Mouse (Mus musculus): ENCODE measurements around the gene Tgfbr3l. TPM values are rescaled to one million over a fixed set of nuclear protein-coding genes. Genes with fewer than 3 reads are reported as not detected.
A peak's percentile ranks its signal among the peaks of the same experiment; 100 is the strongest.

Tgfbr3l gene
- polyA plus RNA-seq, 1 experiment from 2014 or later = 2.3 TPM

DNA sequence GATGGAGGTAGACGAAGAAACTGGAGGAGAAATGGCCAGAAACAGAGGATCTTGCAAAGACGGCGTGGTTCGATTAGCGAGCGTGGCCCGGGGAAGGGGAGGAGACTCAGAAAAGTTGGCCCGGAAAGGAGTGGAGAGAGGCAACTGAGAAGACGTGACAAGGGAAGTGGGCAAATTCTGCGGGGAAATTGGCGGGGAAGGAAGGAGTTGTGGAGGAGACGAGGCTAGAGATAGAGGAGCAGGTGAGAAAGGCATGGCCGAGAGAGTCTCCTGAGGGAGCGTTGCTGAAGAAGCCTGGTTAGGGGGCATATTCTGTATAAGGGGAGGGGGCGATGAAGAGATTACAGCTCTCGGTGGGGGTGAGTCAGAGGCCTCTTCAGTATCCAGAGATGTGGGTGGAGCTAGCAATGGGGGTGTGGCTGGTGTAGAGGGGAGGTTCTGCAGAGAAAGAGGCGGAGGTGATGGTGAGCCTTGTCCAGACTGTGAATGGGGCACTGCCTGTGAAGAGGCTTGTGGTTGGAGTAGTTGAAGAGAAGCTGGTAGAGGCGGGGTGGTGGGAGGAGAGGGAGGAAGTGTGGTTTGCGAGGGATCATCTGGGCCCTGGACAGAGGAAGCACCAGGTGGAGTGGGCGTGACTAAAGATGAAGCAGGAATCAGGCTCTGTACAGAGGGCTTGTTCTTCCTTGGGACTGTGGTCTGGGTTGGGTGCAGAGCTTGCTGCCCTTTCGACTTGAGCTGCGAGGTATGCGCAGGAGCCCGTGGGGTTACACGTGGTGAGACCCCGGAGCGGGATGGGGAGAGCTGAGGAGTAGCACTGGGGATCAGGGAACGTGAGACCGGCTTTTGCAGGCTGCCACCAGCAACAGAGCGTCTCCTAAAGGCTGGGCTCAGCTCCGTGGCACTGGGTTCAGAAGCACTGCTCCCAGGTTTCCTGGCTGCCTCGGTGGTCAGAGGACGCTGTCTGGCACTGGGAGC is 33.7 kb upstream of the Tgfbr3l start:
- peak overlapping the region; percentile 69 for H3K4me2 ChIP-seq (ENCODE audit: low read depth)
- no peak overlapping the region; the same call in 1 of the 2 replicates for H3K9ac ChIP-seq (ENCODE audit: low read length)
- H3K4me1 ChIP-seq (ENCODE audit: control insufficient read depth, insufficient read depth, low read length) = peaks cover 21% of the 10 kb centered on the region
- H3K27ac ChIP-seq (ENCODE audit: low read depth, low read length) = no peak overlapping the region
- peaks cover 15% of the 10 kb centered on the region for H3K27me3 ChIP-seq (ENCODE audit: control insufficient read depth, insufficient read depth, low read length)
- 12% methylated on average over 33 of the region's 33 CpGs for WGBS
- H3K9me3 ChIP-seq (ENCODE audit: control insufficient read depth, low read length) = no peaks in the 10 kb centered on the region
- H3K36me3 ChIP-seq (ENCODE audit: control insufficient read depth, insufficient read depth, low read length) = no peaks in the 10 kb centered on the region; the same call in 1 of the 2 replicates
- ATAC-seq (ENCODE audit: insufficient read depth, low FRiP score, low TSS enrichment) (no peak), DNase-seq (ENCODE audit: low spot score) (peak; percentile 44)
- H3K4me3 ChIP-seq (ENCODE audit: low read depth, low read length) = peak overlapping the region; percentile 8; the same call in 1 of the 2 replicates

DNA sequence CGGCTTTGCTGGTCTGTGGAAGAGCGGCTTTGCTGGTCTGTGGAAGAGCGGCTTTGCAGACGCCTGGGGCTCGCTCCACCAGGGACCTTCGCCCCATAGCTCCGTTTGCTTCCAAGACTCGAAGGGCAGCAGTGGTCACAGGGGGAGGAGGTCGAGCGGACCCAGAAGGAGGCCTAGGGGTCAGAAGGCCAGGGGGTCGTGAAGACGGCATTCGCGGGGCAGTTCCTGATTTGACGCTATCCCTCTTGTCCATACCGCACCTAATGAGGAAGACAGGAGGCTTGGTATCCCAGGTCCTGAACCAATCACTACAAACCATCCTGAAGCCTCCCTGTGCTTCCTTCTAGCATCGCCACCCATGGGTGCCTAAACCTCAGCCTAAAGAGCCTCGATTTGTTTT is 31.7 kb upstream of the Tgfbr3l start:
- no peaks in the 10 kb centered on the region for H3K9me3 ChIP-seq (ENCODE audit: control insufficient read depth, low read length)
- H3K4me3 ChIP-seq (ENCODE audit: low read depth, low read length) = peak overlapping the region; percentile 66
- no peak for DNase-seq (ENCODE audit: low spot score)
- H3K9ac ChIP-seq (ENCODE audit: low read length) = peak overlapping the region; percentile 90
- peak overlapping the region; percentile 64 for H3K4me2 ChIP-seq (ENCODE audit: low read depth)
- H3K36me3 ChIP-seq (ENCODE audit: control insufficient read depth, insufficient read depth, low read length) = no peaks in the 10 kb centered on the region
- H3K4me1 ChIP-seq (ENCODE audit: control insufficient read depth, insufficient read depth, low read length) = peaks cover 21% of the 10 kb centered on the region
- peaks cover 15% of the 10 kb centered on the region for H3K27me3 ChIP-seq (ENCODE audit: control insufficient read depth, insufficient read depth, low read length)
- 1% methylated on average over 18 of the region's 18 CpGs for WGBS
- H3K27ac ChIP-seq (ENCODE audit: low read depth, low read length) = peak overlapping the region; percentile 58; the same call in 1 of the 2 replicates
- no peak for ATAC-seq (ENCODE audit: insufficient read depth, low FRiP score, low TSS enrichment)

DNA sequence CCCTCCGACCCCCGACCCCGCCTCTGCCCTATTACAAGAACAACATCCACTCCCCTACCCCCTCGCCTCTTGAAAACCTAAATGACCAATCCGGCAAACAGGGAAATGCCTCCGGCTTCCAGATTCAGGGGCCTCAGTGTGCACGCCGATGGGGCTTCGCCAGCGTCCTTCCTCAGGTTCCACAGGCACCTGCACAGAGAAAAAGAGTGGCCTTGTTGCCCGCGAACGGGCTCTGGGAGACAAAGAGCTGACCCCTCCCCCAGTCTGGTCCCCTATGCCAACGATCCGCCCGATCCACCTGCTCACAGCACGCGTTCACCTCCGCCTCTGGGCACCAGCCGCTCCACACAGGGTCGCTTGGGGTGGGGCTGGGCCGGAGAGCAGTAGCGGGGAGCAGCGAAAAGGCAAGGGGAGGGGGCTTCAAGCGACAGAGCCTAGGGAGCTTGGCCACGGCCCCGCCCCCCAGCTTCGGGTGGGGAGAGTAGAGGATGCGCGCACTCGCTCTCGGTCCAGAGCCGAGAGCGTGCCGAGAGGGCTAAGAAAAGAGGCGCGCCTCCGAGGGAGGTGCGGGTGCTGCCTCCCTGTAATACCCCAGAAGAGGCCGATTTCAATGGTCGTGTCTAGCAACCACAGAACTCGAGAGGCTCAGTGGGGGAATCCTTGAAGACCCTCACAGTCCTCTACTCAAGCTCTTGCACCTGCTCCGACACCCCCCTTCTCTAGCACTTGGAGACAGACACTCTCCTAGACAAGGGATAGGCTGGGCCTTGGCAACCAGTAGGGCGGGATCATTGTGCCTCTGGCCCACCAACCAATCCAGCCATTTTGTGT is 31.0 kb upstream of the Tgfbr3l start, which contains the start of gene Prr36:
Prr36 (minus strand) TSS at position 669 of the 831 bp plus-strand sequence.
- Histone ChIP-seq H3K4me2 (ENCODE audit: low read depth) (peak within 1 kb of the TSS; percentile 64), H3K4me1 (ENCODE audit: control insufficient read depth, insufficient read depth, low read length) (peaks cover 21% of the 10 kb centered on the region), H3K9me3 (ENCODE audit: control insufficient read depth, low read length) (no peaks in the 10 kb centered on the region), H3K27me3 (ENCODE audit: control insufficient read depth, insufficient read depth, low read length) (peaks cover 15% of the 10 kb centered on the region), H3K27ac (ENCODE audit: low read depth, low read length) (peak within 1 kb of the TSS; percentile 58), H3K9ac (ENCODE audit: low read length) (peak within 1 kb of the TSS; percentile 90), H3K36me3 (ENCODE audit: control insufficient read depth, insufficient read depth, low read length) (no peaks in the 10 kb centered on the region), H3K4me3 (ENCODE audit: low read depth, low read length) (peak within 1 kb of the TSS; percentile 66)
- WGBS = 1% methylated on average over 39 of the region's 44 CpGs
- DNase-seq (ENCODE audit: low spot score) (peak; percentile 83), ATAC-seq (ENCODE audit: insufficient read depth, low FRiP score, low TSS enrichment) (peak; percentile 89)

DNA sequence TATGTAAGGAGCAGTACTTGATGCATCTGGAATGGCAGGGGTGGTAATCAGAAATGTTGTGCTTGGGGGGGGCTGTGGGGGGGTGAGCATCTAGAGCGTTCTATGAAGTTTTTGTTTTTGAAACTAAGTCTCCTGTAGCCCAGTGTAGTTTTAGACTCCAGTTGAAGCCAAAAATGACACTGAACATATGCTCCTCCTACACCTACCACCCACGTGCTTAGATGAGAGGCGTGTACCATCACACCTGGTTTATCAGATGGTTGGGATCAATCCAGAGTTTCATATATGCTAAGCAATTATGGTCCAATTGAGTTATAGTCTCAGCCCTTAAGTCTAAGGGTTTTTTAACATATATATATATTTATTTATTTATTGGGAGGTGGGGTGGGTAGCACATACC is 28.4 kb upstream of the Tgfbr3l start:
- WGBS = 83% methylated on average over 3 of the region's 3 CpGs
- Histone ChIP-seq H3K9me3 (ENCODE audit: control insufficient read depth, low read length) (no peaks in the 10 kb centered on the region), H3K4me1 (ENCODE audit: control insufficient read depth, insufficient read depth, low read length) (peaks cover 2% of the 10 kb centered on the region; the same call in 1 of the 2 replicates), H3K27me3 (ENCODE audit: control insufficient read depth, insufficient read depth, low read length) (peaks cover 12% of the 10 kb centered on the region), H3K36me3 (ENCODE audit: control insufficient read depth, insufficient read depth, low read length) (no peaks in the 10 kb centered on the region), H3K4me2 (ENCODE audit: low read depth) (no peak overlapping the region), H3K9ac (ENCODE audit: low read length) (no peak overlapping the region), H3K27ac (ENCODE audit: low read depth, low read length) (no peak overlapping the region), H3K4me3 (ENCODE audit: low read depth, low read length) (no peak overlapping the region)
- no peak for DNase-seq (ENCODE audit: low spot score)
- no peak for ATAC-seq (ENCODE audit: insufficient read depth, low FRiP score, low TSS enrichment)

DNA sequence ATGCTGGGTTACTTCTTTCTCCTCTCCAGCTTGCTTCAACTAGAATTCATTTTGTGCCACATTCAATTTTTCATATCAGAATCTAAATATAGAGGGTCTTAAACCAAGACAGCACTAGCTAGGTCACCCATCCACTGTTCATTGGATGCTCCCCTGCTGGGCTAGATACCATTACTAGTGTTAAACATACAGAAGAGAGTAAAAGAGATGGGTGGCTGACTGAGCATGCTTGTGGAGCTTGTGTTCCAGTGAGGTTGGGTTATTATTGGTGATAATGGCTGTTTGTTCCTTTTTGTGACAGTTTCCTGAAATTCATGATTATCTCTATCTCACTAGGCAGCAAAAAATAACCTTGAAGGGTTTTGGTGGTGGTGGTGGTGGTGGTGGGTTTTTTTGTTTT is 26.0 kb upstream of the Tgfbr3l start:
- no peak overlapping the region for H3K27ac ChIP-seq (ENCODE audit: low read depth, low read length)
- H3K4me2 ChIP-seq (ENCODE audit: low read depth) = no peak overlapping the region
- no peak overlapping the region for H3K9ac ChIP-seq (ENCODE audit: low read length)
- ATAC-seq (ENCODE audit: insufficient read depth, low FRiP score, low TSS enrichment) = no peak
- no peaks in the 10 kb centered on the region for H3K36me3 ChIP-seq (ENCODE audit: control insufficient read depth, insufficient read depth, low read length)
- DNase-seq (ENCODE audit: low spot score) = no peak
- H3K27me3 ChIP-seq (ENCODE audit: control insufficient read depth, insufficient read depth, low read length) = peaks cover 9% of the 10 kb centered on the region; the same call in 1 of the 2 replicates
- H3K4me1 ChIP-seq (ENCODE audit: control insufficient read depth, insufficient read depth, low read length) = peaks cover 3% of the 10 kb centered on the region
- H3K9me3 ChIP-seq (ENCODE audit: control insufficient read depth, low read length) = no peaks in the 10 kb centered on the region
- no peak overlapping the region for H3K4me3 ChIP-seq (ENCODE audit: low read depth, low read length)

DNA sequence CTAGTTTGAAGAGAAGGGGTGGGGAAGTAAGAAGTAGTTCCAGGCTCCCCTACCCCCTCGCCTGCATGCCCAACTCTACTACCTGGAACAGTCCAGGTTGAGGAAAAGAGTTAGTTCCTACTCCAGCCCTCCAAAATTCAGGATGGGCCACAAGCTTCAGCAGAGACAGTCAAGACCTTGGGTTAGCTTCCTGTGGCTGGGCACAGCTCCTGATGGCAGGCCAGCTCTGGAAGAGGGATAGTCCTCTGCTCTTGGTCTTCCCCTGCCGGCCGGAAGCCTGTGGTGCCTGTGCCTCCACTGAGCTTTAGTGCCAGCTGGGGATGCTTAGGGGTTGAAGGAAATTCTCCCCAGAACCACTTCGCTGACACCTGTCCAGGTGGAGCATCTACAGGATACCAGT is 21.7 kb upstream of the Tgfbr3l start:
- Histone ChIP-seq H3K36me3 (ENCODE audit: control insufficient read depth, insufficient read depth, low read length) (no peaks in the 10 kb centered on the region), H3K9me3 (ENCODE audit: control insufficient read depth, low read length) (no peaks in the 10 kb centered on the region), H3K4me3 (ENCODE audit: low read depth, low read length) (no peak overlapping the region), H3K4me2 (ENCODE audit: low read depth) (peak overlapping the region; percentile 6; the same call in 1 of the 2 replicates), H3K27ac (ENCODE audit: low read depth, low read length) (no peak overlapping the region), H3K4me1 (ENCODE audit: control insufficient read depth, insufficient read depth, low read length) (peaks cover 3% of the 10 kb centered on the region; the same call in 1 of the 2 replicates), H3K9ac (ENCODE audit: low read length) (no peak overlapping the region), H3K27me3 (ENCODE audit: control insufficient read depth, insufficient read depth, low read length) (peaks cover 16% of the 10 kb centered on the region)
- 25% methylated on average over 4 of the region's 4 CpGs for WGBS
- ATAC-seq (ENCODE audit: insufficient read depth, low FRiP score, low TSS enrichment) (no peak), DNase-seq (ENCODE audit: low spot score) (no peak)

DNA sequence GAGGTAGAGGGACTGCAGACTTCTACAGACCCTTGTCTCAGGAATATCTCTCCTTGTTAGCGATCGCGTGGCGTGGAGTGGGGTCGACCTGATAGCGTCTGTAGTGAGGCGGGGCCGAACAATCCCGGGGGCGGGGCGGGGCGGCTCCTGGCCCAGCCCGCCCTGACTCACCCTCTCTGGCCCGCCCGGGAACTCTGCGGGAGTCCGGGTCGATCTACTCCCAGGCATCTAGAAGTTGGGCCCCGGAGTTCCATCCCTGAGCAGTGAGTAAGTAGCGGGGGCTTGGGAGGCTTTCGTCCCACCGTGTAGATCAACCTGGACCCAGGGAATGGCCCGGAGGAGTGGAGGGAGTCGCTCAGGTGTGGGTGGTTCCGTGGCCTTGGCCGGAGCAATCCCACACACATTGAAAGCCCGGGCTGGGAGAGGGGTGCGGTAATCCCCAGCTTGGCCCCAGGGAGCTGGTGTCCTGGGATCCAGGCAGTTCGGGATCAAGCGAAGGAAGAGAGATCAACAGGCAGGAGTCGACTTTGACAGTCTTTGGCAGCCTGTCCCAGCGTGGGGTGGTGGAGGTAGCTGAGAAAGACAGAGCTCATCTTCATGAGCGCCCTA is 21.2 kb upstream of the Tgfbr3l start, which contains the start of gene Lrrc8e:
Lrrc8e (plus strand) TSS at position 89 of the 609 bp plus-strand sequence.
- peaks cover 16% of the 10 kb centered on the region for H3K27me3 ChIP-seq (ENCODE audit: control insufficient read depth, insufficient read depth, low read length)
- 7% methylated on average over 33 of the region's 33 CpGs for WGBS
- no peaks in the 10 kb centered on the region for H3K36me3 ChIP-seq (ENCODE audit: control insufficient read depth, insufficient read depth, low read length)
- peak within 1 kb of the TSS; percentile 6 for H3K4me2 ChIP-seq (ENCODE audit: low read depth)
- DNase-seq (ENCODE audit: low spot score) (no peak), ATAC-seq (ENCODE audit: insufficient read depth, low FRiP score, low TSS enrichment) (peak; percentile 55; the same call in 1 of the 2 replicates)
- H3K4me3 ChIP-seq (ENCODE audit: low read depth, low read length) = 0 out of 2 replicates have a peak within 1 kb of the TSS, but pooled peaks have one; percentile 1
- no peak within 1 kb of the TSS for H3K27ac ChIP-seq (ENCODE audit: low read depth, low read length)
- H3K9ac ChIP-seq (ENCODE audit: low read length) = no peak within 1 kb of the TSS
- H3K9me3 ChIP-seq (ENCODE audit: control insufficient read depth, low read length) = no peaks in the 10 kb centered on the region
- H3K4me1 ChIP-seq (ENCODE audit: control insufficient read depth, insufficient read depth, low read length) = peaks cover 3% of the 10 kb centered on the region; the same call in 1 of the 2 replicates

DNA sequence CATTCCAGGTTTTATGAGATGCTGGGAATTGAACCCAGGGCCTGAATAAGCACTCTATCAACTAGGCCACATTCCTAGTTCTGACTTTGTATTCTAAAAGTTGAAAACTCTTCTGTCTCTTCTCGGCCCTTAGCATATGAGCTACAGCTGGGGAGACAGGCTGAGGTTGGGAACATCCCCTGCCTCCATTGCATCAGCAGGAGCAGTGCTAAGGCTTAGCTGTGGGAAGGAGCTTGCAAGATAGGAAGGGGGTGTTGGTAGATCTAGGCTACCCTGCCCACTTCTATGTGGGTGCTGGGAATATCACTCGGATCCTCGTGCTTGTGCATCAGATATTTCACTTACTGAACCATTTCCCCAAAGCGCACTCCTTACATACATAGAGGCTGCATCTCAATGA is 20.1 kb upstream of the Tgfbr3l start:
- Histone ChIP-seq H3K27me3 (ENCODE audit: control insufficient read depth, insufficient read depth, low read length) (peaks cover 16% of the 10 kb centered on the region), H3K27ac (ENCODE audit: low read depth, low read length) (no peak overlapping the region), H3K9me3 (ENCODE audit: control insufficient read depth, low read length) (no peaks in the 10 kb centered on the region), H3K4me3 (ENCODE audit: low read depth, low read length) (no peak overlapping the region), H3K4me2 (ENCODE audit: low read depth) (no peak overlapping the region), H3K9ac (ENCODE audit: low read length) (no peak overlapping the region), H3K4me1 (ENCODE audit: control insufficient read depth, insufficient read depth, low read length) (peaks cover 3% of the 10 kb centered on the region; the same call in 1 of the 2 replicates), H3K36me3 (ENCODE audit: control insufficient read depth, insufficient read depth, low read length) (no peaks in the 10 kb centered on the region)
- ATAC-seq (ENCODE audit: insufficient read depth, low FRiP score, low TSS enrichment) (no peak), DNase-seq (ENCODE audit: low spot score) (no peak)
- WGBS = 95% methylated on average over 4 of the region's 4 CpGs
